Mouse (Mus musculus) midbrain, embryonic 14.5 days (tissue): Measurements from ENCODE around the gene Aarsd1. TPM values are rescaled to one million over a fixed set of nuclear protein-coding genes. Genes with fewer than 3 reads are reported as not detected.
"Not testable (repeated sequence)": the region's sequence is repeated elsewhere in the genome, so short reads cannot be mapped to it uniquely, and the experiment has no call there.

ENCODE experiments used
- ATAC-seq: fragments of 200-750 bp; cut with Nextera tagmentation; 2 replicates; pipeline ENCODE4 v1.8.0; 2017; ENCODE audit warnings: moderate number of reproducible peaks, moderate library complexity; ENCODE audit not compliant: low FRiP score, low TSS enrichment
- DNase-seq: peaks from one replicate; pipeline ENCODE4 v3.0.0-alpha.2; 2015
- H3K27ac ChIP-seq: fragments of 300-500 bp; sonication (generic); replicated peaks from 2 replicates; pipeline ENCODE4 v1.5.1; 2014; ENCODE audit warnings: mild to moderate bottlenecking, low read depth, low read length, moderate library complexity
- H3K27me3 ChIP-seq: fragments of 300-500 bp; sonication (generic); 2 replicates; pipeline ENCODE4 v1.6.1; 2014; ENCODE audit warnings: low read length, control low read depth, mixed read lengths; ENCODE audit not compliant: control insufficient read depth, insufficient read depth
- H3K36me3 ChIP-seq: fragments of 300-500 bp; sonication (generic); 2 replicates; pipeline ENCODE4 v1.6.1; 2014; ENCODE audit warnings: low read length, control low read depth; ENCODE audit not compliant: control insufficient read depth, insufficient read depth
- H3K4me1 ChIP-seq: fragments of 300-500 bp; sonication (generic); 2 replicates; pipeline ENCODE4 v1.6.1; 2014; ENCODE audit warnings: mild to moderate bottlenecking, antibody characterized with exemption, low read length, control low read depth; ENCODE audit not compliant: control insufficient read depth, insufficient read depth
- H3K4me2 ChIP-seq: fragments of 300-500 bp; sonication (generic); 2 replicates; pipeline ENCODE4 v1.6.1; 2014; ENCODE audit warnings: mild to moderate bottlenecking, low read length, moderate library complexity
- H3K4me3 ChIP-seq: fragments of 300-500 bp; sonication (generic); replicated peaks from 2 replicates; pipeline ENCODE4 v1.5.1; 2014; ENCODE audit warnings: low read depth, low read length
- H3K9ac ChIP-seq: fragments of 300-500 bp; sonication (generic); replicated peaks from 2 replicates; pipeline ENCODE4 v1.6.1; 2014; ENCODE audit warnings: mild to moderate bottlenecking, low read length, moderate library complexity
- H3K9me3 ChIP-seq: fragments of 300-500 bp; sonication (generic); 2 replicates; pipeline ENCODE4 v1.6.1; 2016; ENCODE audit warnings: low read length, control low read depth, mixed read lengths; ENCODE audit not compliant: control insufficient read depth
- WGBS: fragments of 180-500 bp; shearing (Covaris S2); extraction: QIAGEN DNeasy Blood & Tissue Kit; methylation state at CpG from one replicate; pipeline ENCODE4 v1.1.7; 2014; 5-methylcytosine and 5-hydroxymethylcytosine counted together
- polyA plus RNA-seq: library from polyadenylated mRNA; unstranded; fragments of >200 nt; fragmentation: Nextera tagmentation; extraction: Ambion mirVana; gene quantifications from 2 replicates; pipeline ENCODE4 v1.2.1, GENCODE M21; 2014

Aarsd1 gene
- polyA plus RNA-seq, 1 experiment from 2014 or later, result 90.7 TPM

- H3K36me3 ChIP-seq, result peaks cover 30% of the 10 kb centered on the region
- WGBS, result 70% methylated on average over 3 of the region's 3 CpGs
- H3K9ac ChIP-seq, H3K4me1 ChIP-seq, H3K4me2 ChIP-seq, H3K4me3 ChIP-seq, H3K9me3 ChIP-seq, H3K27ac ChIP-seq, H3K27me3 ChIP-seq, ATAC-seq, DNase-seq: not testable (repeated sequence)
Observed at GRCm38 (mm10) chr11:101438006-101438405, 20.6 kb upstream of the Aarsd1 start.

DNA sequence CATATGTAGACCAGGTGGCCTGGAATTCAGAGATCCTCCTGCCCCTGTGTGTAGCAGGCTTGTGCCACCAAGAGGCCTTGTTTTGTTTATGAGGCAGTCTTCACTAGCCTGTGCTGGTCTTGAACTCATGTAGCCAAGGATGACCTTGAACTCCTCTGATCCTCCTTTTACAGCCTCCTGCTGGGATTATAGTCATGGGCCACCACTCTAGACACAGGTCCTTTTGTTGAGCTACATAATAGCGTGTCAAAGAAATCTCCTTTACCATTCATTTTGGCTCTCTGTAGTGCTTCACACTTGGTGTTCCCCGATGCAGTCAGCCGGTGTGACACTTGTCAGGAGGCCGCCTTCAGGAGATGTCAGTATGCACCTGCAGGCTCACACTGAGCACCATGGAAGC, 19.5 kb upstream of the Aarsd1 start:
- Histone ChIP-seq H3K27me3 (no peaks in the 10 kb centered on the region), H3K4me1 (no peaks in the 10 kb centered on the region), H3K36me3 (peaks cover 41% of the 10 kb centered on the region), H3K27ac (no peak overlapping the region), H3K4me3 (no peak overlapping the region), H3K9me3 (no peaks in the 10 kb centered on the region), H3K4me2 (no peak overlapping the region), H3K9ac (no peak overlapping the region)
- ATAC-seq, result no peak
- WGBS, result 34% methylated on average over 4 of the region's 4 CpGs
- DNase-seq, result no peak

GRCm38 (mm10) chr11:101435831-101436230, 18.4 kb upstream of the Aarsd1 start:
- no peaks in the 10 kb centered on the region for H3K27me3 ChIP-seq

DNA sequence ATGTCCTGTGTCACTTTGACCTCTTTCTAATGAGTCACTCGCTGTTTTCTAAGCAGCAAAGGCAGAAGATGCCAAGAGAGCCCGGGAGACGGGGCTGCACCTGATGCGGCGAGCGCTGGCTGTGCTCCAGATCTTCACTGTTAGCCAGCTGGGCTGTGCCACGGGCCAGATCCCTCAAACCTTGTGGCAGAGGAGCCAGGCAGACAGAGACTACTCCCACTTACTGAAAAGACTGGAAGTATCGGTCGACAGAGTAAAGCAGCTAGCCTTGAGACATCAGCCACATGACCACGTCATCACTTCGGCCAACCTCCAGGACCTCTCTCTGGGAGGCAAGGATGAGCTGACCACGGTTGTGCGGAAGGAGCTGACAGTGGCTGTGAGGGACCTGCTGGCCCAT, 16.0 kb upstream of the Aarsd1 start:
- H3K9ac ChIP-seq, result no peak overlapping the region
- DNase-seq, result no peak
- H3K4me3 ChIP-seq, result no peak overlapping the region
- no peak overlapping the region for H3K27ac ChIP-seq
- WGBS, result 92% methylated on average over 13 of the region's 13 CpGs
- no peak overlapping the region for H3K4me2 ChIP-seq
- no peaks in the 10 kb centered on the region for H3K9me3 ChIP-seq
- peaks cover 72% of the 10 kb centered on the region for H3K36me3 ChIP-seq
- H3K27me3 ChIP-seq, result no peaks in the 10 kb centered on the region
- no peaks in the 10 kb centered on the region for H3K4me1 ChIP-seq
- no peak for ATAC-seq

More at GRCm38 (mm10) chr11:101435831-101436230, 18.4 kb upstream of the Aarsd1 start:
- no peak overlapping the region for H3K4me2 ChIP-seq
- ATAC-seq, result no peak
- no peak overlapping the region for H3K27ac ChIP-seq
- peaks cover 52% of the 10 kb centered on the region for H3K36me3 ChIP-seq
- no peak overlapping the region for H3K4me3 ChIP-seq
- DNase-seq, result no peak
- no peaks in the 10 kb centered on the region for H3K4me1 ChIP-seq
- no peaks in the 10 kb centered on the region for H3K9me3 ChIP-seq
- 85% methylated on average over 4 of the region's 4 CpGs for WGBS
- H3K9ac ChIP-seq, result no peak overlapping the region

DNA sequence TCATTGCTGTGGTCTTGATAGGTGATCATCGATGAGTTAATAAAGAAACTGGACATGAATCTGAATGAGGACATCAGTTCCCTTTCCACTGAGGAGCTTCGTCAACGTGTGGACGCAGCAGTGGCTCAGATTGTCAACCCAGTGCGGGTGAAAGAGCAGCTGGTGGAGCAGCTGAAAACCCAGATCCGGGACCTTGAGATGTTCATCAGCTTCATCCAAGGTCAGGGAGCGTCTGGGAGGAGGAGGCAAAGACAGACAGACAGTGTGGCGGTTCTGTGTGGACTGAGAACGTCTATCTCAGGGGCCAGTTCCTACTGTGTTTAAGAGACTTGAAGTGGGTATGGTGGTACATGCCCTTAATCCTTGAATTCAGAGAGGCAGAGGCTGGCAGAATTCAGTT, 13.9 kb upstream of the Aarsd1 start:
- no peaks in the 10 kb centered on the region for H3K9me3 ChIP-seq
- DNase-seq (no peak), ATAC-seq (no peak)
- no peaks in the 10 kb centered on the region for H3K27me3 ChIP-seq
- H3K9ac ChIP-seq, result no peak overlapping the region
- 91% methylated on average over 9 of the region's 9 CpGs for WGBS
- H3K4me3 ChIP-seq, result no peak overlapping the region
- no peak overlapping the region for H3K4me2 ChIP-seq
- no peak overlapping the region for H3K27ac ChIP-seq
- peaks cover 9% of the 10 kb centered on the region for H3K4me1 ChIP-seq
- H3K36me3 ChIP-seq, result peaks cover 72% of the 10 kb centered on the region

DNA sequence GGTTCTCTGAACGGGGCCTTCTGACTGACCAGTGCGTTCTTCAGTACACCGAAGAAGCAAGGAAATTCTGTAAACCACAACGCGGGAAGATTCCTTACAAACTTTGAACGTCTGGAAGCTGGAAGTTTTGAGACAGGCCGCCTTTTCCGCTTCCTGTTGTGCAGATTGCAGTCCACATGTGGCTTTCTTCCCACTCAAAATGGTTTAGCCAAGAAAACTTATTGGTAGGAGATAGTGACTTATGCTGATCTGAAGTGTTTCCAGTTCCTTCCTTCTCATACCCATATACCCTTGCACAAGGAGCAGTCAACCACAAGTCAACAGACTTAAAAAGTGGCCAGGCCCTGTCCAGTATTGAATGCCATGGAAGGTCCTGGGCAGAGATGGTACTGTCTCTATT, 8.8 kb upstream of the Aarsd1 start:
- no peak for DNase-seq
- Histone ChIP-seq H3K4me2 (peak overlapping the region; percentile 79), H3K9me3 (no peaks in the 10 kb centered on the region), H3K27me3 (no peaks in the 10 kb centered on the region), H3K4me1 (peaks cover 23% of the 10 kb centered on the region), H3K9ac (peak overlapping the region; percentile 80; the same call in 1 of the 2 replicates), H3K36me3 (peaks cover 24% of the 10 kb centered on the region), H3K27ac (no peak overlapping the region), H3K4me3 (peak overlapping the region; percentile 84)
- WGBS, result 72% methylated on average over 8 of the region's 8 CpGs
- no peak for ATAC-seq

- Histone ChIP-seq H3K4me1 (peaks cover 23% of the 10 kb centered on the region), H3K9me3 (no peaks in the 10 kb centered on the region), H3K36me3 (peaks cover 14% of the 10 kb centered on the region), H3K4me2 (peak within 1 kb of the TSS; percentile 79), H3K4me3 (peak within 1 kb of the TSS; percentile 84), H3K27me3 (no peaks in the 10 kb centered on the region), H3K27ac (peak within 1 kb of the TSS; percentile 88), H3K9ac (peak within 1 kb of the TSS; percentile 80)
- ATAC-seq, result peak; percentile 90
- WGBS, result under 1% methylated on average over 81 of the region's 81 CpGs
- DNase-seq, result peak; percentile 99
Observed at GRCm38 (mm10) chr11:101424925-101425813, 7.8 kb upstream of the Aarsd1 start, which contains the start of the genes Rundc1 and Ptges3l. Gene Rundc1 (plus strand): TSS chr11:101425085. Gene Ptges3l (minus strand): TSS chr11:101425333.

GRCm38 (mm10) chr11:101424105-101424851, 6.9 kb upstream of the Aarsd1 start, which contains the start of gene Gm27029:
Gene Gm27029 (minus strand): TSS chr11:101424796.
- Histone ChIP-seq H3K27me3 (no peaks in the 10 kb centered on the region), H3K36me3 (peaks cover 5% of the 10 kb centered on the region), H3K4me2 (peak within 1 kb of the TSS; percentile 79), H3K4me1 (peaks cover 23% of the 10 kb centered on the region), H3K9me3 (no peaks in the 10 kb centered on the region), H3K9ac (peak within 1 kb of the TSS; percentile 80), H3K4me3 (peak within 1 kb of the TSS; percentile 84), H3K27ac (peak within 1 kb of the TSS; percentile 88)
- peak; percentile 20; the same call in 1 of the 2 replicates for ATAC-seq
- 5% methylated on average over 23 of the region's 23 CpGs for WGBS
- no peak for DNase-seq
